Mouse (Mus musculus) limb, embryonic 10.5 days (tissue): ENCODE data around the gene Zfp280d. TPM values are rescaled to one million over a fixed set of nuclear protein-coding genes. Genes with fewer than 3 reads are reported as not detected.

Source experiments
- DNase-seq: peaks from one replicate; pipeline ENCODE4 v3.0.0-alpha.2; 2017; ENCODE audit warnings: low spot score
- H3K27ac ChIP-seq: fragments of 300-500 bp; sonication (generic); 2 replicates; pipeline ENCODE4 v1.5.1; 2016; ENCODE audit warnings: mild to moderate bottlenecking
- H3K27me3 ChIP-seq: fragments of 300-500 bp; sonication (generic); 2 replicates; pipeline ENCODE4 v1.6.1; 2016; ENCODE audit warnings: low read depth, mild to moderate bottlenecking; ENCODE audit not compliant: poor library complexity, severe bottlenecking
- H3K36me3 ChIP-seq: fragments of 300-500 bp; sonication (generic); 2 replicates; pipeline ENCODE4 v1.6.1; 2016; ENCODE audit warnings: mild to moderate bottlenecking, moderate library complexity
- H3K4me1 ChIP-seq: fragments of 300-500 bp; sonication (generic); 2 replicates; pipeline ENCODE4 v1.6.1; 2016
- H3K4me3 ChIP-seq: fragments of 300-500 bp; sonication (generic); 2 replicates; pipeline ENCODE4 v1.5.1; 2016; ENCODE audit warnings: mild to moderate bottlenecking, moderate library complexity
- H3K9me3 ChIP-seq: fragments of 300-500 bp; sonication (generic); replicated peaks from 2 replicates; pipeline ENCODE4 v1.6.1; 2016; ENCODE audit warnings: mild to moderate bottlenecking
- WGBS: fragments of 180-500 bp; shearing (Covaris S2); methylation state at CpG from one replicate; pipeline ENCODE4 v1.1.7; 2016; 5-methylcytosine and 5-hydroxymethylcytosine counted together
- polyA plus RNA-seq: library from polyadenylated mRNA; unstranded; fragments of >200 nt; fragmentation: Nextera tagmentation; extraction: Ambion mirVana; gene quantifications from 2 replicates; pipeline ENCODE4 v1.2.1, GENCODE M21; 2016

The Zfp280d gene
- polyA plus RNA-seq, 1 experiment from 2014 or later = 51.8 TPM

DNA sequence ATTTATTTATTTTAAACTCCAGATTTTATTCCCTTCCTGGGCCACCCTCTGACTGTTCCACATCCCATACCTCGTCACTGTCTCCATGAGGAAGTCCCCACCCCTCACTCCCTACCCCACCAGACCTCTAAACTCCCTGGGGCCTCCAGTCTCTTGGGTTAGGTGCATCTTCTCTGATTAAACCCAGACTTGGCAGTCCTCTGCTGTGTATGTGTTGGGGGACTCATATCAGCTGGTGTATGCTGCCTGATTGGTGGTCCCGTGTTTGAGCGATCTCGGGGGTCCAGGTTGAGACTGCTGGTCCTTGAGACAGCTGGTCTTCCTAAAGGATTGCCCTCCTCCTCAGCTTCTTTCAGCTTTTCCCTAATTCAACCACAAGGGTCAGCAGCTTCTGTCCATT, 5.3 kb downstream of the Zfp280d start:
- no peak overlapping the region for H3K27ac ChIP-seq
- H3K9me3 ChIP-seq = no peaks in the 10 kb centered on the region
- H3K36me3 ChIP-seq = peaks cover 23% of the 10 kb centered on the region
- WGBS = 93% methylated on average over 4 of the region's 4 CpGs
- DNase-seq = no peak
- H3K4me1 ChIP-seq = peaks cover 13% of the 10 kb centered on the region
- no peak overlapping the region for H3K4me3 ChIP-seq
- H3K27me3 ChIP-seq = no peaks in the 10 kb centered on the region

GRCm38 (mm10) chr9:72287696-72288095, 13.0 kb downstream of the Zfp280d start:
- H3K36me3 ChIP-seq = peaks cover 44% of the 10 kb centered on the region
- 94% methylated on average over 2 of the region's 2 CpGs for WGBS

GRCm38 (mm10) chr9:72288210-72288609, 13.6 kb downstream of the Zfp280d start:
- Histone ChIP-seq H3K36me3 (peaks cover 44% of the 10 kb centered on the region), H3K9me3 (no peaks in the 10 kb centered on the region), H3K4me3 (no peak overlapping the region), H3K4me1 (no peaks in the 10 kb centered on the region), H3K27ac (no peak overlapping the region), H3K27me3 (no peaks in the 10 kb centered on the region)
- DNase-seq = no peak
- WGBS = 87% methylated on average over 2 of the region's 2 CpGs

More at GRCm38 (mm10) chr9:72287696-72288095, 13.0 kb downstream of the Zfp280d start:
- Histone ChIP-seq H3K27me3 (no peaks in the 10 kb centered on the region), H3K4me1 (no peaks in the 10 kb centered on the region), H3K27ac (no peak overlapping the region), H3K9me3 (no peaks in the 10 kb centered on the region), H3K4me3 (no peak overlapping the region)
- DNase-seq = no peak

DNA sequence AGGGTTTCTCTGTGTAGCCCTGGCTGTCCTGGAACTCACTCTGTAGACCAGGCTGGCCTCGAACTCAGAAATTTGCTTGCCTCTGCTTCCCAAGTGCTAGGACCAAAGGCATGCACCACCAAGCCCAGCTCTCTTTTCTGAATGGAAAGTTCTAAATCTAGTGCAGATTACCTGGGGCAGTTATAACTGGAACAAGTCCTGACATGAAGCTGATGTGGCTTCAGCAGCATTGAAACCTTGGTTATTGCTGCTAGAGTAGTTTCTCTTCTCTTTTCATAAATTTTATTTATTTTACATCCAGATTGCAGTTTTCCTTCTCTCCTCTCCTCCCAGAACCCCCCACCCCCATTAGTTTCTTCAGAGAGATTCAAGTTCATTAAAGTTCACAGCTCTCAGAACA, 14.4 kb downstream of the Zfp280d start:
- no peaks in the 10 kb centered on the region for H3K27me3 ChIP-seq
- H3K9me3 ChIP-seq = no peaks in the 10 kb centered on the region
- H3K4me3 ChIP-seq = no peak overlapping the region
- no peaks in the 10 kb centered on the region for H3K4me1 ChIP-seq
- peaks cover 41% of the 10 kb centered on the region for H3K36me3 ChIP-seq
- DNase-seq = no peak
- no peak overlapping the region for H3K27ac ChIP-seq
- WGBS = 97% methylated on average over 1 of the region's 1 CpGs

GRCm38 (mm10) chr9:72294076-72294475, 19.4 kb downstream of the Zfp280d start:
- Histone ChIP-seq H3K9me3 (no peaks in the 10 kb centered on the region), H3K27ac (no peak overlapping the region), H3K4me1 (no peaks in the 10 kb centered on the region), H3K4me3 (no peak overlapping the region), H3K27me3 (no peaks in the 10 kb centered on the region), H3K36me3 (peaks cover 20% of the 10 kb centered on the region)
- no peak for DNase-seq

DNA sequence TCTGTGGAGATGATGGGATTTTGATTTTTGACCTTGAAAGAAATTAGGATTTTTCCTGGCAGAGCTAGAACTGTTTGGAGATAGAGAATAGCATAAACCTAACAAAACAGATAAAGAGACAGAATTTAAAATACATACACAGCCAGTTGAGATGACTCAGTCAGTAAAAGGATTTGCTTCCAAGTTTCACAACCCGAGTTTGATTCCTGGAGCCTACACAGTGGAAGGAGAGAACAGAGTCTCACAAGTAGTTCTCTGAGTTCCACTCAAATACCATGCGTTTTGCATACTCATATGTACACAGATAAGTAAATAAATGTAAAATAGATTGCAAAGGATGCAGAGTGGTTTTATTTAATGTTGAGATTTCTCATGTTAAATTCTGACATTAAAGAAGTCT, 35.1 kb downstream of the Zfp280d start:
- H3K27me3 ChIP-seq = no peaks in the 10 kb centered on the region
- no peak for DNase-seq
- H3K4me1 ChIP-seq = no peaks in the 10 kb centered on the region
- H3K4me3 ChIP-seq = no peak overlapping the region
- H3K36me3 ChIP-seq = peaks cover 72% of the 10 kb centered on the region
- H3K9me3 ChIP-seq = no peaks in the 10 kb centered on the region
- H3K27ac ChIP-seq = no peak overlapping the region
- 89% methylated on average over 2 of the region's 2 CpGs for WGBS

DNA sequence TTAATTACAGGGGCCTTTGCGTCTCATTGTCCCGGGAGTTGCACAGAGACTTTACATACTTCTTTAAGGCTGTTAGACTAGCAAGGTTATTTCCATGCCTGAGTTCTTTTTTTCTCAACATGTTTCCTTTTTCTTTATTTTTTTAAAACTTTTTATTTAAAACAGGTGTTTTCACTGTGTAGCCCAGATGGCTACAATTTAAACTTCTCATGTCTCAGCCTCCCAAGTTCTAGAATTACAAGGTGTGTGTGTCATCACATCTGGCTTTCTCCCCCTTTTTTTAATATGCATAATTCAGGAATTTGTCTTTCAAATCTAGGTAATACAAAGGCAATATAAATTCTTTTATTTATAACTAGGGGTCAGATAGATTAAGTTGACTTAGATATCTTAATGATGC, 58.6 kb downstream of the Zfp280d start:
- peaks cover 14% of the 10 kb centered on the region; the same call in 1 of the 2 replicates for H3K4me1 ChIP-seq
- WGBS = 66% methylated on average over 2 of the region's 2 CpGs
- no peak overlapping the region for H3K27ac ChIP-seq
- H3K9me3 ChIP-seq = no peaks in the 10 kb centered on the region
- no peak overlapping the region for H3K4me3 ChIP-seq
- no peaks in the 10 kb centered on the region for H3K27me3 ChIP-seq
- H3K36me3 ChIP-seq = peaks cover 70% of the 10 kb centered on the region
- DNase-seq = no peak

DNA sequence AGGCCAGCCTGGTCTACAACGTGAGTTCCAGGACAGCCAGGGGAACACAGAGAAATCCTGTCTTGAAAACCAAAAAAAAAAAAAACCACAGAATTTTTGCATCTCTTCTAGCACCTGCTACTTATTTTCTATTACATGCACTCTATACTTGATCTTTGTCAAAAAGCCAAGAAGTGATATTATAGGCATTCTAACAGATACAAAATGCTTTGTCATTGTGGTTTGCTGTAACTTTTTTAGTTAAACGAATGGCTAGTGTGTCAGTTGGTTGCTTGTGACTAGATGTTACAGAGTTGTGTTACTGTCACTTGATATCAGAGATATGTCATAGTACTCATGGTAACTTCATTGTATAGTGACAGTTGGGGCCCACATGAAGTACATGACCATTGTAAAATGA, 61.4 kb downstream of the Zfp280d start:
- no peak overlapping the region for H3K4me3 ChIP-seq
- H3K27ac ChIP-seq = no peak overlapping the region
- WGBS = 95% methylated on average over 2 of the region's 2 CpGs
- peaks cover 14% of the 10 kb centered on the region; the same call in 1 of the 2 replicates for H3K4me1 ChIP-seq
- DNase-seq = no peak
- peaks cover 71% of the 10 kb centered on the region for H3K36me3 ChIP-seq
- H3K27me3 ChIP-seq = no peaks in the 10 kb centered on the region
- H3K9me3 ChIP-seq = no peaks in the 10 kb centered on the region

GRCm38 (mm10) chr9:72339119-72339518, 64.5 kb downstream of the Zfp280d start:
- Histone ChIP-seq H3K4me1 (peaks cover 9% of the 10 kb centered on the region; the same call in 1 of the 2 replicates), H3K27me3 (no peaks in the 10 kb centered on the region), H3K9me3 (no peaks in the 10 kb centered on the region), H3K4me3 (no peak overlapping the region), H3K36me3 (peaks cover 58% of the 10 kb centered on the region), H3K27ac (no peak overlapping the region)
- 92% methylated on average over 2 of the region's 2 CpGs for WGBS
- DNase-seq = no peak

GRCm38 (mm10) chr9:72343844-72344243, 69.2 kb downstream of the Zfp280d start:
- no peak for DNase-seq
- H3K9me3 ChIP-seq = no peaks in the 10 kb centered on the region
- no peak overlapping the region for H3K27ac ChIP-seq
- H3K4me1 ChIP-seq = peaks cover 14% of the 10 kb centered on the region; the same call in 1 of the 2 replicates
- no peak overlapping the region for H3K4me3 ChIP-seq
- no peaks in the 10 kb centered on the region for H3K27me3 ChIP-seq
- peaks cover 58% of the 10 kb centered on the region for H3K36me3 ChIP-seq

DNA sequence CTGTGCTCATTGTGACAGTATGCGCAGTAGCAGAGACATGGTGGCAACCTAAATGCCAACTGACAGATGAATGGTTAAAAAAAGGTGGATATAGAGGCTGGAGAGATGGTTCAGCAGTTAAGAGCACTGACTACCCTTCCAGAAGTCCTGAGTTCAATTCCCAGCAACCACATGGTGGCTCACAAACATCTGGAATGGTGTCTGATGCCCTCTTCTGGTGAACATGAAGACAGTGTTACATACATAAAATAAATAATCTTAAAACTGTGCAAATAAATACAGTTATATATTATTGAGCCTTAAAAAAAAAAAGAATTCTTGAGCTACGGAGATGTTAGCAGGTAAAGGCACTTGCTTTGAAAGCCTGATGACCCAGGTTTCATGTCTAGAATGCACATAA, 97.7 kb downstream of the Zfp280d start:
- Histone ChIP-seq H3K36me3 (peaks cover under 1% of the 10 kb centered on the region), H3K9me3 (no peaks in the 10 kb centered on the region), H3K27ac (no peak overlapping the region), H3K27me3 (no peaks in the 10 kb centered on the region), H3K4me1 (no peaks in the 10 kb centered on the region), H3K4me3 (no peak overlapping the region)
- WGBS = 89% methylated on average over 2 of the region's 2 CpGs
- no peak for DNase-seq

GRCm38 (mm10) chr9:72374074-72374473, 99.4 kb downstream of the Zfp280d start:
- no peaks in the 10 kb centered on the region for H3K27me3 ChIP-seq
- H3K4me1 ChIP-seq = no peaks in the 10 kb centered on the region
- no peak overlapping the region for H3K4me3 ChIP-seq
- H3K36me3 ChIP-seq = no peaks in the 10 kb centered on the region
- WGBS = 94% methylated on average over 3 of the region's 3 CpGs
- no peak for DNase-seq
- no peaks in the 10 kb centered on the region for H3K9me3 ChIP-seq
- no peak overlapping the region for H3K27ac ChIP-seq

DNA sequence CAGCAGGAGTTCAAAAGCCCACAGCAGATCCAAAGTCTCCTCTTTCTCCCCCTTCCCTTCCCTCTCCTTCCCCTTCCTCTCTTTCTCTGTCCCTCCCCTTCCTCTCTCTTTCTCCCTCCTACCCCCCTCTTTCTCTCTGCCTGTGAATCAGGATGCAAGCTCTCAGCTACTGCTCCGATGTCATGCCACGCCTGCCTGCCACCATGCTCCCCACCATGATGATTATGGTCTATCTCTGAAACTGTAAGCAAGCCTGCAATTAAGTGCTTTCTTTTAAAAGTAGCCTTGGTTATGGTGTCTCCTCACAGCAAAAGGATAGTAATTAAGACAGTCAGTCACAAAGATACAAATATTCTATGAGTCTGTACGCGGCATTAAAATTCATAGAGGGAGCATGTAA, 100.3 kb downstream of the Zfp280d start:
- H3K27me3 ChIP-seq = no peaks in the 10 kb centered on the region
- no peaks in the 10 kb centered on the region for H3K36me3 ChIP-seq
- no peak overlapping the region for H3K27ac ChIP-seq
- H3K4me3 ChIP-seq = no peak overlapping the region
- H3K9me3 ChIP-seq = no peaks in the 10 kb centered on the region
- no peak for DNase-seq
- 72% methylated on average over 4 of the region's 4 CpGs for WGBS
- no peaks in the 10 kb centered on the region for H3K4me1 ChIP-seq

- WGBS = 89% methylated on average over 3 of the region's 3 CpGs
- Histone ChIP-seq H3K27me3 (no peaks in the 10 kb centered on the region), H3K9me3 (no peaks in the 10 kb centered on the region), H3K4me1 (no peaks in the 10 kb centered on the region), H3K4me3 (no peak overlapping the region), H3K36me3 (no peaks in the 10 kb centered on the region), H3K27ac (no peak overlapping the region)
- no peak for DNase-seq
These were observed 101.0 kb downstream of the Zfp280d start for GRCm38 (mm10) chr9:72375639-72376038.
